Mouse (Mus musculus): Measurements from ENCODE around the gene Olfr631.
"Not testable (repeated sequence)": the region's sequence is repeated elsewhere in the genome, so short reads cannot be mapped to it uniquely, and the experiment has no call there.

The Olfr631 gene

DNA sequence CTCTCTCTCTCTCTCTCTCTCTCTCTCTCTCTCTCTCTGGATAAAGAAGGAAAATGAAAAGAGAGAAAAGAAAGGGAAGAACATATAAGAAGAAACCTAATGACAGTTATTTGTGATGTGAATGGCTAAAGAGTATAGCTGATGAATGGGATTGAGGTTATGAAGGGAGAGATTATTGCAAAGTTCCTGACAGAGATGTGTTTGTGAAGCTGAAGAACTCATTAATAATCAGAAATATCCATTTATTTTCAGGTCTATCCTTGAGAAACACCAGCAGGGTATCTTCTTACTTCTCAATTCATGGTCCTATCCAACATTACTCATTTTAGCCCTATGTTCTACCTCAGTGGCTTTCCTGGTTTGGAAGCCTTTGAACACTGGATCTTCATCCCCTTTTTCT lies at the start of gene Olfr631:
TSS of gene Olfr631 (plus strand) at position 301 of the 400 bp plus-strand sequence.
- no peak for DNase-seq

- no peak for DNase-seq
Observed at GRCm38 (mm10) chr7:103886152-103886551, 42.5 kb upstream of the Olfr631 start, which contains the start of gene Olfr66. Gene Olfr66, minus strand, starts transcription at chr7:103886252.

DNA sequence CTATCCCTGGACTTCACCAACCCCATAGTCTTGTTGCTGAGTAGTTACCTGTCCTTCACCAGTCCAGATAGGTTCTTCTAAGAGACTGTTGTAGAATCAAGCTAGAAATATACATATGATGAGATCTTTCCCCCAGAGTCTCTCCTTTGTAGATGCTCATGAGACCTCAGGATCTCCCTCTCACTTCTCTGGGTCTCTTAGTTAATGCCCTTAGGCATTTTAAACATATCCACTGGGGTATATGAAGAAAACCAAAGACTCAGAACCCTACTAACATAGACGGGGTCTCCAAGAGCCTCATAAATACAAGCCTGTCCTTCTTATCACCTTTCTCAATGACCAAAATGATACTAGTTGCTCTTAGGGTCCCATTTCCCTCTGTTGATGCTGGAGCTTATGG lies 34.2 kb upstream of the Olfr631 start, which contains the start of gene Olfr64:
TSS of gene Olfr64 (minus strand) at position 101 of the 400 bp plus-strand sequence.
- DNase-seq: no peak

DNA sequence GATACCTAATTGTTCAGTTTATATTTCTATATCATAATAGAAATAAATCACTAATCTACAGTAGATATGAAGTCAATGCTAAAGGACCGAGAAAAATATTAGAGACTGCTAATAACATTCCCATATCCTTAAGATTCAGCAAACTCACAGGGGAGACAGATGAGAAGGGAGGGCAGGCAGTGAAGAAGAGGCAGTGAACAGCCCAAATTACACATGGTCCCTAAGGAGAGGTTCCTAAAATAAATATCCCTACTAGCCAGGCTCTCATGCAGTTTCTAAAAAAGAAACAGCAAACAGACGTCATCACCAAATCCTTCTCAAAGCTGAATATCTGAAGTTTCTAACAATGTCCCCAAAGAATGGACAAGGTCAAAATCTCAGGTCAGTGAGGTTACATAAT lies 25.4 kb upstream of the Olfr631 start, which contains the start of gene Olfr65:
TSS of gene Olfr65 (plus strand) at position 301 of the 400 bp plus-strand sequence.
- no peak for DNase-seq

DNA sequence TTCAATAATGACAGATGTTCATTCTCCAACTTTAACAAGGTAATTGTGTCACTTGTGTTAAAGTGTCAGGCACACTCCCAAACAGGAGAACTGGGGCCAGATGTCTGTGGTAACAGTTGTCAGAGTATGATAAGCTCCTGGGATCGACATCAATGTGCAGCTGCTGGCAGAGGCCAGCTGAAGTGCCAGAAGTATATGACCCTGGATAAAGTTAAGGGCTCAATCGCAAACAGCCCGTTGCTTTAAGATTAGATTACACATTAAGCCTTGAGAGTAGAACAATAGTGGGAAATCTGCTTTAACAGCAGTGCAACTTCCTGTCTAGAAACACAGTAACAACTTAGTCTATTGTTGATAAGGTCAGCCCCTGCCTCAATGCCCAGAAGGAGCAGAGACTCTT lies 18.6 kb upstream of the Olfr631 start:
- DNase-seq: no peak

- DNase-seq: no peak
Observed at GRCm38 (mm10) chr7:103912969-103913511, 15.6 kb upstream of the Olfr631 start.

- DNase-seq: no peak
Observed at GRCm38 (mm10) chr7:103915338-103915737, 13.3 kb upstream of the Olfr631 start.

- DNase-seq: no peak
Observed at GRCm38 (mm10) chr7:103934264-103934663, 5.6 kb downstream of the Olfr631 start, which contains the start of gene Olfr632. Gene Olfr632, plus strand, starts transcription at chr7:103934347.

DNA sequence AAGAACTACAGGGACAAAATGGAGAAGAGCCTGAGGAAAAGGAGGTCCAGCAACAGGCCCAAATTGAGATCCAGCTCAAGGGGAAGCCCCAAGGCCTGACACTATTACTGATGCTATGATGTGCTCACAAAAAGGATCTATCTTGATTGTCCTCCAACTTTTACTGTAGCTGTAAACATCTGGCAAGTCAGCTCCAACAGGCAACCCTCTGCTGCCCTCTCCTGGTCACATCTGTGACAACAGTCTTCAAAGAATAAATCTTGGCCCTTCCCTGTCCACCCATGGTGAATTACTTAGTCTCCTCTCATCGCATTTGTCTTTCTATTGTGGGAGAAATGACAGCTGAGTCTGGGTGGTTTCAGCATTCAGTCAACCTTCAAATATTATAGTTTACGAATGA lies 14.1 kb downstream of the Olfr631 start:
- DNase-seq: peak; percentile 32

DNA sequence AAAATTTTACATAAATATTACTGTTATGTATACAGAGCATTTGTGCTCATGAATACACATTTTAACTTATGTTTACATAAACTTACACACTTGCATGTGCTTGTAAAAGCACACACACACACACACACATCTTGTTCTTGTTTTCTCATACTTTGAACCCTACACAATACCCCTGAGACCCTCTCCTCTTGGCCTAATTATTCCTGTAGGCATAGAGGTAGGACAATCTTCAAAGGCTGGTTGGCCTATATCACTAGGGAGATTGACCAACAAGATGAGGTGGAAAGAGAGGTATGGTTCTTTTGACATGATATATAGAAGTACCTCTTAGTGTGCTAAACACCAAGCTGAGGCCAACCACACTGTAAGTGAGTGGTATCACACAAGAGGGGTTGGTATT lies 15.5 kb downstream of the Olfr631 start, which contains the start of gene Olfr633:
TSS of gene Olfr633 (plus strand) at position 301 of the 400 bp plus-strand sequence.
- no peak for DNase-seq

- not testable (repeated sequence) for DNase-seq
Observed at GRCm38 (mm10) chr7:103966873-103967272, 38.2 kb downstream of the Olfr631 start.

DNA sequence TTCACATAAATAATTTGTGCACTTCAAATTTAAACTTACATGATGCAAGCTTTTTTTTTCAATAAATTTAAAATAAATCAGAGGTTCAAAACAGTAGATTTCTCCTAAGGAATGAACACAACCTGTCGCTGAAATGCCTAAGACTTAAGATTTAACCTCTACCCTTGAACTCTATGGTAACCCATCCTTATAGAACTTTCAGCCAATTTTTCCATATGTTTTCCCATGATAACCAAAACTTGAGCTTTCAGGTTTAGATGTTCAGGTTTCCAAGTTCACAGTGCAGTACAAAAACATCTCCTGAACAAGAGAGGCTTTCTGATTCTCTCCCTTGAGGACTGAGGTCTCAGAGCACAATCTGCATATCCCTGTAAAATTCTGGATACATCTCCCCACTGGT lies 42.2 kb downstream of the Olfr631 start, which contains the start of gene Olfr635:
TSS of gene Olfr635 (plus strand) at position 301 of the 400 bp plus-strand sequence.
- DNase-seq: no peak

GRCm38 (mm10) chr7:103971782-103972181 lies 43.2 kb downstream of the Olfr631 start:
- no peak for DNase-seq
